Mouse (Mus musculus) liver, embryonic 16.5 days (tissue): ENCODE measurements around the gene Gm5150. TPM values are rescaled to one million over a fixed set of nuclear protein-coding genes. Genes with fewer than 3 reads are reported as not detected.
"Not testable (repeated sequence)": the region's sequence is repeated elsewhere in the genome, so short reads cannot be mapped to it uniquely, and the experiment has no call there.

Experiments
- ATAC-seq: fragments of 200-750 bp; cut with Nextera tagmentation; 2 replicates; pipeline ENCODE4 v1.8.0; 2017; ENCODE audit warnings: low read depth, mild to moderate bottlenecking, moderate number of reproducible peaks, moderate library complexity
- H3K27ac ChIP-seq: fragments of 300-500 bp; sonication (generic); 2 replicates; pipeline ENCODE4 v1.5.1; 2014; ENCODE audit warnings: mild to moderate bottlenecking, low read length
- H3K27me3 ChIP-seq: fragments of 300-500 bp; sonication (generic); 2 replicates; pipeline ENCODE4 v1.6.1; 2014; ENCODE audit warnings: low read depth, low read length, mixed read lengths; ENCODE audit not compliant: control insufficient read depth, insufficient read depth
- H3K36me3 ChIP-seq: fragments of 300-500 bp; sonication (generic); 2 replicates; pipeline ENCODE4 v1.6.1; 2014; ENCODE audit warnings: mild to moderate bottlenecking; ENCODE audit not compliant: control insufficient read depth, insufficient read depth
- H3K4me1 ChIP-seq: fragments of 300-500 bp; sonication (generic); 2 replicates; pipeline ENCODE4 v1.6.1; 2014; ENCODE audit warnings: low read depth, low read length, mixed read lengths; ENCODE audit not compliant: control insufficient read depth
- H3K4me2 ChIP-seq: fragments of 300-500 bp; sonication (generic); 2 replicates; pipeline ENCODE4 v1.6.1; 2014; ENCODE audit warnings: low read depth, low read length, mixed read lengths
- H3K4me3 ChIP-seq: fragments of 300-500 bp; sonication (generic); 2 replicates; pipeline ENCODE4 v1.5.1; 2014; ENCODE audit warnings: low read depth, mild to moderate bottlenecking, low read length
- H3K9ac ChIP-seq: fragments of 300-500 bp; sonication (generic); 2 replicates; pipeline ENCODE4 v1.6.1; 2014; ENCODE audit warnings: low read depth, low read length
- H3K9me3 ChIP-seq: fragments of 300-500 bp; sonication (generic); replicated peaks from 2 replicates; pipeline ENCODE4 v1.6.1; 2016; ENCODE audit warnings: low read length; ENCODE audit not compliant: control insufficient read depth
- WGBS: fragments of 180-500 bp; shearing (Covaris S2); extraction: QIAGEN DNeasy Blood & Tissue Kit; methylation state at CpG from one replicate; pipeline ENCODE4 v1.1.7; 2014; ENCODE audit not compliant: insufficient replicate concordance; 5-methylcytosine and 5-hydroxymethylcytosine counted together
- microRNA-seq: library from miRNA; unstranded; fragments of <30 nt; microRNA quantifications from one replicate; pipeline ENCODE4, GENCODE M21; 2016
- polyA plus RNA-seq: library from polyadenylated mRNA; unstranded; fragments of >200 nt; fragmentation: Nextera tagmentation; extraction: Ambion mirVana; gene quantifications from 2 replicates; pipeline ENCODE4 v1.2.1, GENCODE M21; 2015

The Gm5150 gene
- polyA plus RNA-seq, 1 experiment from 2014 or later: 0.57 TPM

- not testable (repeated sequence) for H3K27ac ChIP-seq, H3K36me3 ChIP-seq, H3K4me1 ChIP-seq, H3K9ac ChIP-seq, ATAC-seq, H3K9me3 ChIP-seq, H3K27me3 ChIP-seq, H3K4me2 ChIP-seq, H3K4me3 ChIP-seq
- WGBS: 76% methylated on average over 3 of the region's 3 CpGs
Measured at GRCm38 (mm10) chr3:15999479-15999878, 6.8 kb downstream of the Gm5150 start.

GRCm38 (mm10) chr3:15982216-15982615 lies 24.0 kb downstream of the Gm5150 start:
- Histone ChIP-seq H3K4me2 (no peak overlapping the region), H3K36me3 (no peaks in the 10 kb centered on the region), H3K27me3 (no peaks in the 10 kb centered on the region), H3K9ac (no peak overlapping the region), H3K4me3 (no peak overlapping the region), H3K4me1 (no peaks in the 10 kb centered on the region), H3K9me3 (no peaks in the 10 kb centered on the region), H3K27ac (no peak overlapping the region)
- no peak for ATAC-seq
- 39% methylated on average over 3 of the region's 3 CpGs for WGBS

GRCm38 (mm10) chr3:15956921-15957320 lies 49.3 kb downstream of the Gm5150 start:
- no peaks in the 10 kb centered on the region; the same call in 1 of the 2 replicates for H3K9me3 ChIP-seq
- no peaks in the 10 kb centered on the region for H3K4me1 ChIP-seq
- ATAC-seq: no peak
- H3K4me2 ChIP-seq: no peak overlapping the region
- H3K4me3 ChIP-seq: no peak overlapping the region
- H3K27ac ChIP-seq: no peak overlapping the region
- H3K36me3 ChIP-seq: no peaks in the 10 kb centered on the region
- H3K9ac ChIP-seq: no peak overlapping the region
- no peaks in the 10 kb centered on the region for H3K27me3 ChIP-seq

Small RNA genes lying within 50 kb of the gene (microRNA-seq; reads per million reads assigned to microRNA genes)
- not detected for gene Gm24694

Other genes with a start within 250 kb of the Gm5150 start
- 0.07 TPM in 1 of 2 replicates, not detected in the other for gene Sirpb1c, start 157.9 kb downstream of the Gm5150 start, polyA plus RNA-seq